Mouse (Mus musculus) ES-Bruce4 (cell line): ENCODE measurements around the gene Zbtb42.

Experiments
- CTCF ChIP-seq: IDR thresholded peaks from one replicate; pipeline ENCODE4 v1.8.1; 2011; ENCODE audit warnings: low read depth, low read length
- EP300 ChIP-seq: IDR thresholded peaks from 2 replicates; pipeline ENCODE4 v1.6.1; 2011; ENCODE audit warnings: low read depth, low read length; ENCODE audit not compliant: insufficient read depth
- POLR2A ChIP-seq: IDR thresholded peaks from one replicate; pipeline ENCODE4 v1.8.1; 2011; ENCODE audit warnings: low read length; ENCODE audit not compliant: insufficient read depth

GRCm38 (mm10) chr12:112672744-112673575, 5.7 kb upstream of the Zbtb42 start:
- TF ChIP-seq EP300, result no peak
- no peak for TF ChIP-seq CTCF
- no peak for TF ChIP-seq POLR2A
